Mouse (Mus musculus): ENCODE results near the gene Lce1a2. TPM values are rescaled to one million over a fixed set of nuclear protein-coding genes. Genes with fewer than 3 reads are reported as not detected.
"Not testable (repeated sequence)": the region's sequence is repeated elsewhere in the genome, so short reads cannot be mapped to it uniquely, and the experiment has no call there.

The Lce1a2 gene
- not detected in 2 replicates for polyA plus RNA-seq (2015; fragmentation: Nextera tagmentation; extraction: Ambion mirVana)

DNA sequence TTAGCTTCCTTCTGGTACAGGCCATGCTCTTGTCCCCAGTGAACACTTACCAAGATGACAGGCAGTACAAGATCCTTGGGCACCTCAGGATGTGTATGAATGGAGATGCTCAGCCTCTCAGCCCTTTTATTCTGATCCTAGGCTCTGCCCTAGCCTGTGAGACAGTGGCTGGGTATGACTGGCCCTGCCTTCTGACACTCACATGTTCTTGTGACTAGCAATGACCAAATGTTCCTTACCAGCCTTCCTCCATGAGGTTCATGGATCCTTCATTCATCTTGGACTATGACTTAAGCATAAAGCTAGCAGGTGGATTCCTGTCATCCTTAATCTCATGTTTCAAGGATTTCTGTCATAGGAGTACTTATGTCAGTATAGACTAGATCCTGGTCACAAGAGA is at the start of gene Lce1a2:
Gene Lce1a2, minus strand, starts transcription at position 101 of the 400 bp plus-strand sequence.
- no peaks in the 10 kb centered on the region for H3K27me3 ChIP-seq
- ATAC-seq (replicated peaks; ENCODE audit: low FRiP score): no peak

GRCm38 (mm10) chr3:92715122-92715521 is 45.0 kb upstream of the Lce1a2 start:
- no peak overlapping the region for H3K27ac ChIP-seq
- H3K9me3 ChIP-seq (replicated peaks): no peaks in the 10 kb centered on the region
- H3K4me2 ChIP-seq: no peak overlapping the region
- no peaks in the 10 kb centered on the region for H3K36me3 ChIP-seq
- H3K4me3 ChIP-seq (replicated peaks): no peak overlapping the region
- no peak overlapping the region for H3K9ac ChIP-seq
- no peaks in the 10 kb centered on the region for H3K4me1 ChIP-seq
- ATAC-seq (replicated peaks; ENCODE audit: low FRiP score): no peak
- no peaks in the 10 kb centered on the region for H3K27me3 ChIP-seq

More for the DNA sequence above, at the start of gene Lce1a2:
- no peaks in the 10 kb centered on the region for H3K36me3 ChIP-seq
- H3K9me3 ChIP-seq (replicated peaks): no peaks in the 10 kb centered on the region
- no peak within 1 kb of the TSS for H3K4me2 ChIP-seq
- H3K27ac ChIP-seq: no peak within 1 kb of the TSS
- H3K4me1 ChIP-seq: no peaks in the 10 kb centered on the region
- H3K9ac ChIP-seq: no peak within 1 kb of the TSS
- no peak within 1 kb of the TSS for H3K4me3 ChIP-seq (replicated peaks)

- WGBS: 84% methylated on average over 2 of the region's 2 CpGs
These were observed 38.9 kb upstream of the Lce1a2 start, which contains the start of gene Lce1e for GRCm38 (mm10) chr3:92708974-92709373. Gene Lce1e (minus strand): TSS chr3:92709074.

DNA sequence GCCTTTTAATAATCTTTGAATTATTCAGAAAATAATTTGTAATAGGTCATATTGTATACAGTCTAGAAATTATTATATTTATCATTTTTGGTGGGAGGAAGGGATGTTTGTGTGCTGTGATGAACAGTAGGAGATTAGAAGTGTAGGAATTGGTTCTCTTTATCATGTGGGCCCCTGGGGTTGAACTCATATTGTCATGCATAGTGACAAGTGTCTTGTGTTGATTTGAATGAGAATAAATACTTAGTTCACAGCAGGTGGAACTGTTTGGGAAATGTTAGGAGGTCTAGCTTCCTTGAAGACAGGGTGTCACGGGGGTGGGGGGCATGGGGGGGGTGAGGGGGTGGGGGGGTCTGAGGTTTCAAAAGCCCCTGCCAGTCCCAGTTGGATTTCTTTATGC is 24.5 kb upstream of the Lce1a2 start:
- Histone ChIP-seq H3K9ac (no peak overlapping the region), H3K4me2 (no peak overlapping the region), H3K36me3 (no peaks in the 10 kb centered on the region), H3K27me3 (no peaks in the 10 kb centered on the region), H3K27ac (no peak overlapping the region), H3K4me1 (no peaks in the 10 kb centered on the region), H3K4me3 (replicated peaks) (no peak overlapping the region), H3K9me3 (replicated peaks) (no peaks in the 10 kb centered on the region)
- WGBS: 17% methylated on average over 1 of the region's 1 CpGs
- no peak for ATAC-seq (replicated peaks; ENCODE audit: low FRiP score)

More at GRCm38 (mm10) chr3:92708974-92709373, 38.9 kb upstream of the Lce1a2 start, which contains the start of gene Lce1e:
- no peaks in the 10 kb centered on the region for H3K9me3 ChIP-seq (replicated peaks)
- H3K27ac ChIP-seq: no peak within 1 kb of the TSS
- H3K9ac ChIP-seq: no peak within 1 kb of the TSS
- H3K4me3 ChIP-seq (replicated peaks): no peak within 1 kb of the TSS
- no peaks in the 10 kb centered on the region for H3K4me1 ChIP-seq
- no peaks in the 10 kb centered on the region for H3K36me3 ChIP-seq
- no peak for ATAC-seq (replicated peaks; ENCODE audit: low FRiP score)
- no peaks in the 10 kb centered on the region for H3K27me3 ChIP-seq
- no peak within 1 kb of the TSS for H3K4me2 ChIP-seq

DNA sequence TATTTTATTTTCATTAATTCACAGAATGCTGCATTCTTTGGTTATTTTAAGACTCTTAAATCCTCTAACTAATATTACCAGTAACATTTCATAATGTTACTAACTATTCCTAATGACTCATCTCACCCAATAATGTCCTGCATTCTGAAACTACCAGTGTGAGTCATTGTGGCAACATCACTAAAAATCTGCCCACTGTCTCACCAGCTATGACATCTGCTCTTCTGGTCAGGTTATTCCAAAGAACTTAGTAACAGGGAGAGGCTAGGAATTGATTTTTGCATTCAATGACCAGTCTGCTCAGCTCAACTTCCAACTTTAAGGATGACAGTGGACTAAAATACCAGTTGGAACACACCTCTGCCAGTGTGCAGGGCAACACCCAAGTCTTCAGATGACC is 21.6 kb upstream of the Lce1a2 start:
- Histone ChIP-seq H3K4me1 (no peaks in the 10 kb centered on the region), H3K36me3 (no peaks in the 10 kb centered on the region), H3K4me3 (replicated peaks) (no peak overlapping the region), H3K27ac (no peak overlapping the region), H3K27me3 (no peaks in the 10 kb centered on the region), H3K4me2 (no peak overlapping the region), H3K9ac (no peak overlapping the region), H3K9me3 (replicated peaks) (no peaks in the 10 kb centered on the region)
- ATAC-seq (replicated peaks; ENCODE audit: low FRiP score): no peak

DNA sequence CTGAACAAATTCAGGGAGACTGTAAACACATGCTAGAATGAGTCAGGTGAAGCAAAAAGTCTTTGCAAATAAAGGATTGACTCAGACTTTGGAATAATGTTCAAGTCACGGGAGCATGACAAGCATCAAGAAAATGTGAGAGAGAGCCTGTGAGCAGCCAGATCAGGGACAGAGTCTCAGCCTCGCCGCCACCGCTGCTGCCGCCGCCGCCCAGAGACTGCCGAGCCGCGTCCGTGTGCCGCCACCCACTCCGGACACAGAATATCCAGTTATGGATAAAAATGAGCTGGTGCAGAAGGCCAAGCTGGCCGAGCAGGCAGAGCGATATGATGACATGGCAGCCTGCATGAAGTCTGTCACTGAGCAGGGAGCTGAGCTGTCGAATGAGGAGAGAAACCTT is 19.0 kb upstream of the Lce1a2 start:
- not testable (repeated sequence) for H3K4me2 ChIP-seq; H3K27me3 ChIP-seq; ATAC-seq (replicated peaks; ENCODE audit: low FRiP score); H3K36me3 ChIP-seq; H3K4me3 ChIP-seq (replicated peaks); H3K9ac ChIP-seq; H3K27ac ChIP-seq; H3K9me3 ChIP-seq (replicated peaks); H3K4me1 ChIP-seq
- WGBS: 77% methylated on average over 16 of the region's 16 CpGs

DNA sequence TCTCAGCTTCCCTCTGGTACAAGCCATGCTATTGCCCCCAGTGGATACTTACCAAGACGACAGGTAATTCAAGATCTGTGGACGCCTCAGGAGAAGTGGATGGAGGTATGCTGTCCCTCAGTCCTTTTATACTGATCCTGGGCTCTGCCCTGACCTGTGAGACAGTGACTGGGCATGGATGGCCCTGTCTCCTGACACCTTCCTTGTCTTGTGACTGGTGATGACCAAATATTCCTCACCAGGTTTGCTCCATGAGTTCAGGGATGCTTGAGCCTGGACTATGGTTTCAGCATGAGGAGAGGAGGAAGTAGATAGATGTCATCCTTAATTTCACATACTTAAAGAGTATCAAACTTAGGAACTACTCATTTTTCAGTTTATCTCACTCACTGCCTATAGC is 17.0 kb upstream of the Lce1a2 start, which contains the start of gene Lce1d:
Gene Lce1d, minus strand, starts transcription at position 101 of the 400 bp plus-strand sequence.
- Histone ChIP-seq H3K9me3 (replicated peaks) (no peaks in the 10 kb centered on the region), H3K4me1 (no peaks in the 10 kb centered on the region), H3K4me2 (no peak within 1 kb of the TSS), H3K27me3 (no peaks in the 10 kb centered on the region), H3K27ac (no peak within 1 kb of the TSS), H3K9ac (no peak within 1 kb of the TSS), H3K36me3 (no peaks in the 10 kb centered on the region), H3K4me3 (replicated peaks) (no peak within 1 kb of the TSS)
- 55% methylated on average over 2 of the region's 2 CpGs for whole genome bisulfite sequencing
- ATAC-seq (replicated peaks; ENCODE audit: low FRiP score): no peak

- ATAC-seq (replicated peaks; ENCODE audit: low FRiP score): no peak
- WGBS: 87% methylated on average over 4 of the region's 4 CpGs
- Histone ChIP-seq H3K4me3 (replicated peaks) (no peak within 1 kb of the TSS), H3K4me2 (no peak within 1 kb of the TSS), H3K9me3 (replicated peaks) (no peaks in the 10 kb centered on the region), H3K36me3 (no peaks in the 10 kb centered on the region), H3K27me3 (no peaks in the 10 kb centered on the region), H3K9ac (no peak within 1 kb of the TSS), H3K27ac (no peak within 1 kb of the TSS), H3K4me1 (no peaks in the 10 kb centered on the region)
These were observed 8.8 kb upstream of the Lce1a2 start, which contains the start of gene Lce1c for GRCm38 (mm10) chr3:92678947-92679346. Gene Lce1c (plus strand): TSS chr3:92679247.

GRCm38 (mm10) chr3:92656826-92657225 is 13.3 kb downstream of the Lce1a2 start, which contains the start of gene Lce1b:
Gene Lce1b (minus strand): TSS chr3:92656926.
- no peaks in the 10 kb centered on the region for H3K9me3 ChIP-seq (replicated peaks)
- no peak for ATAC-seq (replicated peaks; ENCODE audit: low FRiP score)
- no peaks in the 10 kb centered on the region for H3K27me3 ChIP-seq
- H3K9ac ChIP-seq: no peak within 1 kb of the TSS
- H3K4me2 ChIP-seq: no peak within 1 kb of the TSS
- H3K27ac ChIP-seq: no peak within 1 kb of the TSS
- no peak within 1 kb of the TSS for H3K4me3 ChIP-seq (replicated peaks)
- H3K4me1 ChIP-seq: no peaks in the 10 kb centered on the region
- no peaks in the 10 kb centered on the region for H3K36me3 ChIP-seq

DNA sequence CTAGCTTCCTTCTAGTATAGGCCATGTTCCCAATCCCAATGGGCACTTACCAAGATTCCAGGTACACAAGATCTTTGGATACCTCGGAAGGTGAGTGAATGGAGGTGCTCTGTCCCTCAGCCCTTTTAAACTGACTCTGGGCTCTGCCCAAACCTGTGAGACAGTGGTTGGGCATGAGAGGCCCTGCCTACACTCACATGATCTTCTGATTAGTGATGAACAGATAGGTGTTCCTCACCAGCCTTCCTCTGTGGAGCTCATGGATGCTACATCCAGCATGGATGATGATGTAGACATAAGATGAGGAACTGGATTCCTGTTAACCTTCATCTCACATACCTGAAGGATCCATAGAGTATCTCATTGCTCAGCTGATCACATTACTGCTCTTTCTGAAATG is 21.9 kb downstream of the Lce1a2 start, which contains the start of gene Lce1a1:
Gene Lce1a1, minus strand, starts transcription at position 101 of the 400 bp plus-strand sequence.
- Histone ChIP-seq H3K4me3 (replicated peaks) (no peak within 1 kb of the TSS), H3K27ac (no peak within 1 kb of the TSS), H3K9ac (no peak within 1 kb of the TSS), H3K9me3 (replicated peaks) (no peaks in the 10 kb centered on the region), H3K27me3 (no peaks in the 10 kb centered on the region), H3K4me1 (no peaks in the 10 kb centered on the region), H3K36me3 (no peaks in the 10 kb centered on the region), H3K4me2 (no peak within 1 kb of the TSS)
- WGBS: 97% methylated on average over 1 of the region's 1 CpGs
- ATAC-seq (replicated peaks; ENCODE audit: low FRiP score): no peak

DNA sequence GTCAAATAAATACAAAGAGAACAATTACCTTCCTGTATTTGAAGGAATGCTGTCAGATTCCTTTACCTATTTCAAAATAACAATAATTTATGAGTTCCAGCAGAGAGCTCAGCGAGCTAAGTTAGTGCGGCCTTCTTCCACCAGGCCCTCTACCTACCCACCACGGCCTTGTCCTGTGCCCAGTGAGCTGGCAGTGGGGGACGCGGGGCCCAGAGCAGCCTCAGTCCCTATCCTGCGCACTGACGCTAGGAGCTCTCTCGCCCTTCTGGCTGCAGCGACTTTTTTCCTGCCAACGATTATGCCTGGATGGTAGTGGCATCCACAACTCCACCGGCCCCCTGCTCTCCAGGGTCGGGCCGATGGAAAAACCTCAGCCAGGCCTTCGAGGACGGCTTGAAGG is 30.3 kb downstream of the Lce1a2 start:
- ATAC-seq (replicated peaks; ENCODE audit: low FRiP score): no peak
- no peaks in the 10 kb centered on the region for H3K9me3 ChIP-seq (replicated peaks)
- H3K9ac ChIP-seq: no peak overlapping the region
- H3K4me1 ChIP-seq: no peaks in the 10 kb centered on the region
- 88% methylated on average over 15 of the region's 15 CpGs for WGBS
- H3K4me3 ChIP-seq (replicated peaks): no peak overlapping the region
- H3K36me3 ChIP-seq: no peaks in the 10 kb centered on the region
- no peak overlapping the region for H3K27ac ChIP-seq
- no peak overlapping the region for H3K4me2 ChIP-seq
- no peaks in the 10 kb centered on the region for H3K27me3 ChIP-seq

- no peak overlapping the region for H3K4me3 ChIP-seq (replicated peaks)
- no peak overlapping the region for H3K4me2 ChIP-seq
- no peaks in the 10 kb centered on the region for H3K27me3 ChIP-seq
- H3K4me1 ChIP-seq: no peaks in the 10 kb centered on the region
- H3K9ac ChIP-seq: no peak overlapping the region
- H3K36me3 ChIP-seq: no peaks in the 10 kb centered on the region
- no peaks in the 10 kb centered on the region for H3K9me3 ChIP-seq (replicated peaks)
- WGBS: 69% methylated on average over 3 of the region's 3 CpGs
- no peak for ATAC-seq (replicated peaks; ENCODE audit: low FRiP score)
- no peak overlapping the region for H3K27ac ChIP-seq
These were observed 31.5 kb downstream of the Lce1a2 start for GRCm38 (mm10) chr3:92638653-92638991.
